Mouse (Mus musculus) intestine, embryonic 15.5 days (tissue): ENCODE measurements around the gene Taar8a. TPM values are rescaled to one million over a fixed set of nuclear protein-coding genes. Genes with fewer than 3 reads are reported as not detected.
"Not testable (repeated sequence)": the region's sequence is repeated elsewhere in the genome, so short reads cannot be mapped to it uniquely, and the experiment has no call there.

ENCODE experiments used
- ATAC-seq: fragments of 200-750 bp; cut with Nextera tagmentation; 2 replicates; pipeline ENCODE4 v1.8.0; 2017; ENCODE audit warnings: moderate TSS enrichment, moderate library complexity
- H3K27ac ChIP-seq: fragments of 300-500 bp; sonication (generic); 2 replicates; pipeline ENCODE4 v1.5.1; 2015; ENCODE audit warnings: mild to moderate bottlenecking, inconsistent platforms
- H3K27me3 ChIP-seq: fragments of 300-500 bp; sonication (generic); replicated peaks from 2 replicates; pipeline ENCODE4 v1.6.1; 2015; ENCODE audit warnings: inconsistent platforms
- H3K36me3 ChIP-seq: fragments of 300-500 bp; sonication (generic); 2 replicates; pipeline ENCODE4 v1.6.1; 2015; ENCODE audit warnings: inconsistent platforms
- H3K4me1 ChIP-seq: fragments of 300-500 bp; sonication (generic); replicated peaks from 2 replicates; pipeline ENCODE4 v1.6.1; 2015; ENCODE audit warnings: inconsistent platforms
- H3K4me2 ChIP-seq: fragments of 300-500 bp; sonication (generic); replicated peaks from 2 replicates; pipeline ENCODE4 v1.6.1; 2015; ENCODE audit warnings: mild to moderate bottlenecking, inconsistent platforms
- H3K4me3 ChIP-seq: fragments of 300-500 bp; sonication (generic); replicated peaks from 2 replicates; pipeline ENCODE4 v1.5.1; 2015; ENCODE audit warnings: inconsistent platforms
- H3K9ac ChIP-seq: fragments of 300-500 bp; sonication (generic); 2 replicates; pipeline ENCODE4 v1.6.1; 2015; ENCODE audit warnings: inconsistent platforms
- H3K9me3 ChIP-seq: fragments of 300-500 bp; sonication (generic); 2 replicates; pipeline ENCODE4 v1.6.1; 2016; ENCODE audit warnings: inconsistent platforms
- WGBS: fragments of 180-500 bp; shearing (Covaris S2); methylation state at CpG from one replicate; pipeline ENCODE4 v1.1.7; 2015; 5-methylcytosine and 5-hydroxymethylcytosine counted together
- polyA plus RNA-seq: library from polyadenylated mRNA; unstranded; fragments of >200 nt; fragmentation: Nextera tagmentation; extraction: Ambion mirVana; gene quantifications from 2 replicates; pipeline ENCODE4 v1.2.1, GENCODE M21; 2015

Gene Taar8a
- polyA plus RNA-seq, 1 experiment from 2014 or later: not detected

DNA sequence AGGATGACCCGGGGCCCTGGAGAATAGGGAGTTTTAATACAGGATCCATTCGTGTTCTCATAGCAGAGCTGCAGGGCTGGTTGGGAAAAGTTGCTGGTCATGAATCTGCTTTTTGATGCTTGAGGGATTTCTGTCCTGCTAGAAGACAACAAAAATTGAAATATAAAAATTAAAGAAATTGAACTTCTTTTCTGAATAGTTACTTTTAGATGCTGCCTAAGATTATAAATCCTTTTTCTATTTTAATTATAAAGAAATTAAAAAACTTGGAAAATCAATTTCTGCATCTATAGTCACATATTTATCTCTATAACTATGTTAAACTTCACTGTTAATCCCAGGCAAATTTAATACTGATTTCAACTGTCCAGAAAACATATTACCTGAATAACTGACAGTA, 15.9 kb downstream of the Taar8a start, which contains the start of gene Taar8b:
Gene Taar8b (minus strand): TSS at position 101 of the 400 bp plus-strand sequence.
- H3K36me3 ChIP-seq: no peaks in the 10 kb centered on the region
- no peak within 1 kb of the TSS for H3K9ac ChIP-seq
- WGBS: 71% methylated on average over 2 of the region's 2 CpGs
- no peak within 1 kb of the TSS for H3K4me3 ChIP-seq
- no peaks in the 10 kb centered on the region for H3K27me3 ChIP-seq
- ATAC-seq: no peak
- H3K9me3 ChIP-seq: no peaks in the 10 kb centered on the region
- no peak within 1 kb of the TSS for H3K4me2 ChIP-seq
- no peak within 1 kb of the TSS for H3K27ac ChIP-seq
- no peaks in the 10 kb centered on the region for H3K4me1 ChIP-seq

DNA sequence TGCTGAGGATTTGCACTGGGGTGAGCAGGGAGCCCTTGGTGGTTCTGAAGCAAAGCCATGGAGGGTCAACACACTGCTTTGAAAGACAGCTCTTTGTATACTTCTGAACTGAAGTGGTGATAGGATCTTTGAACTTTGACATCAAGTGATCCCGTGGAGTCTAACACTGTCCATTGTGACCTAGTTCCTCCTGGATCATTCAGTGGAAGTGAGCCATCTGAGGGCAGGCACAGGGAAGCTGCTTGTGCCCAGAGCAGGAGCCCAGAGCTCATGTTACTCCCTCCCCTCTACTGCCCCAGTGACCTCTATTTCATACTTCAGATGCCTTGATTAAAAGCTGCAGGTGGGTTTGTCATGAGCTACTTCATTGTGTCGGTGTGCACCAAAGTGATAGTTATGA, 20.7 kb downstream of the Taar8a start:
- not testable (repeated sequence) for H3K27me3 ChIP-seq, H3K9ac ChIP-seq, H3K27ac ChIP-seq, H3K4me3 ChIP-seq, H3K9me3 ChIP-seq, H3K36me3 ChIP-seq, ATAC-seq, H3K4me2 ChIP-seq, H3K4me1 ChIP-seq
- 67% methylated on average over 2 of the region's 2 CpGs for WGBS

GRCm38 (mm10) chr10:24101812-24102211, 25.5 kb downstream of the Taar8a start, which contains the start of gene Taar8c:
Taar8c (minus strand) TSS chr10:24101912.
- H3K4me2 ChIP-seq, ATAC-seq, H3K9ac ChIP-seq, H3K27me3 ChIP-seq, H3K9me3 ChIP-seq, H3K4me3 ChIP-seq, H3K27ac ChIP-seq, H3K4me1 ChIP-seq, H3K36me3 ChIP-seq: not testable (repeated sequence)
- WGBS: 85% methylated on average over 1 of the region's 3 CpGs

DNA sequence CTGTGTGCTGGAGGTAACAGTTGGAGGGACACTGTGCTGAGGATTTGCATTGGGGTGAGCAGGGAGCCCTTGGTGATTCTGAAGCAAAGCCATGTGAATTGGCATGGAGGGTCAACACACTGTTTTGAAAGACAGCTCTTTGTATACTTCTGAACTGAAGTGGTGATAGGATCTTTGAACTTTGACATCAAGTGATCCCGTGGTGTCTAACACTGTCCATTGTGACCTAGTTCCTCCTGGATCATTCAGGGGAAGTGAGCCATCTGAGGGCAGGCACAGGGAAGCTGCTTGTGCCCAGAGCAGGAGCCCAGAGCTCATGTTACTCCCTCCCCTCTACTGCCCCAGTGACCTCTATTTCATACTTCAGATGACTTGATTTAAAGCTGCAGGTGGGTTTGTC, 27.0 kb downstream of the Taar8a start:
- not testable (repeated sequence) for H3K27ac ChIP-seq, H3K4me1 ChIP-seq, H3K36me3 ChIP-seq, H3K4me3 ChIP-seq, H3K9me3 ChIP-seq, H3K9ac ChIP-seq, ATAC-seq, H3K4me2 ChIP-seq, H3K27me3 ChIP-seq
- whole genome bisulfite sequencing: 24% methylated on average over 1 of the region's 1 CpGs

DNA sequence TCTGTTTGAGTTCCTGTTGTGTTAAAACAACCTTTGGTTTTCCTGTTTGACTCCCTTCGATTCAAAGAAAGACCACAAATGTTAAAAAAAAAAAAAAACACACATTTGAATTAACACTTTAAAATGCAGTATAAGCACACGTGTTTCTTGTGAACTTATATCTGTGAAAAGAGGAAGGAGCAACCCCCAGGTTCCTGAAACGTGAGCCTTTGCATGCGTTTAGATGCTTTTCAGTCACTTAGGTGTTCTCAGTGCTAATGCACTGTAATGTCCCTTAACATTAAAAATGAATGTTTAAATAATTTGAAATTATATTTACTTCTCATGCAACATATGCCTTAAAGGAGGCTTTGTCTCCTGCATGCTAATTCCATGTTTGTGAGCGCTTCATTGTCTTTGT, 31.4 kb downstream of the Taar8a start:
- Histone ChIP-seq H3K9me3 (no peaks in the 10 kb centered on the region), H3K36me3 (no peaks in the 10 kb centered on the region), H3K27me3 (no peaks in the 10 kb centered on the region), H3K27ac (no peak overlapping the region), H3K4me3 (no peak overlapping the region), H3K4me2 (no peak overlapping the region), H3K9ac (no peak overlapping the region), H3K4me1 (0 out of 2 replicates have a peak, but pooled peaks cover 3% of the 10 kb centered on the region)
- no peak for ATAC-seq
- WGBS: 64% methylated on average over 5 of the region's 5 CpGs

- Histone ChIP-seq H3K4me2 (no peak overlapping the region), H3K4me3 (no peak overlapping the region), H3K27me3 (no peaks in the 10 kb centered on the region), H3K9me3 (no peaks in the 10 kb centered on the region), H3K27ac (peak overlapping the region; percentile 59), H3K9ac (no peak overlapping the region), H3K4me1 (0 out of 2 replicates have a peak, but pooled peaks cover 3% of the 10 kb centered on the region), H3K36me3 (no peaks in the 10 kb centered on the region)
- ATAC-seq: peak; percentile 92
- 55% methylated on average over 3 of the region's 3 CpGs for WGBS
Observed at GRCm38 (mm10) chr10:24108236-24108635, 31.9 kb downstream of the Taar8a start.

GRCm38 (mm10) chr10:24109434-24109833, 33.1 kb downstream of the Taar8a start, which contains the start of gene Taar9:
Taar9 (minus strand) TSS chr10:24109534.
- WGBS: 81% methylated on average over 8 of the region's 8 CpGs

GRCm38 (mm10) chr10:24111116-24111778, 34.9 kb downstream of the Taar8a start:
- no peak for ATAC-seq
- Histone ChIP-seq H3K27me3 (no peaks in the 10 kb centered on the region), H3K27ac (no peak overlapping the region), H3K9me3 (no peaks in the 10 kb centered on the region), H3K4me1 (0 out of 2 replicates have a peak, but pooled peaks cover 3% of the 10 kb centered on the region), H3K4me3 (no peak overlapping the region), H3K36me3 (no peaks in the 10 kb centered on the region), H3K9ac (no peak overlapping the region), H3K4me2 (no peak overlapping the region)
- WGBS: 47% methylated on average over 6 of the region's 6 CpGs

More at GRCm38 (mm10) chr10:24109434-24109833, 33.1 kb downstream of the Taar8a start, which contains the start of gene Taar9:
- not testable (repeated sequence) for ATAC-seq, H3K9me3 ChIP-seq, H3K36me3 ChIP-seq, H3K4me3 ChIP-seq, H3K4me1 ChIP-seq, H3K9ac ChIP-seq, H3K4me2 ChIP-seq, H3K27me3 ChIP-seq
- peak within 1 kb of the TSS; percentile 59 for H3K27ac ChIP-seq

Other genes with a start within 250 kb of the Taar8a start
- gene Vnn3, start 225.0 kb upstream of the Taar8a start, polyA plus RNA-seq: 0.24 and 0.28 TPM in 2 replicates
- 1.9 and 2.4 TPM in 2 replicates for gene Vnn1, start 181.8 kb upstream of the Taar8a start, polyA plus RNA-seq
- gene Taar1, start 156.1 kb upstream of the Taar8a start, polyA plus RNA-seq: not detected in 2 replicates
- 0.14 and 0.21 TPM in 2 replicates for gene Taar2, start 137.9 kb upstream of the Taar8a start, polyA plus RNA-seq
- gene Taar3, start 126.9 kb upstream of the Taar8a start, polyA plus RNA-seq: not detected in 2 replicates
- not detected in 2 replicates for gene Taar4, start 116.0 kb upstream of the Taar8a start, polyA plus RNA-seq
- not detected in 2 replicates for gene Taar5, start 105.8 kb upstream of the Taar8a start, polyA plus RNA-seq
- not detected in 2 replicates for gene Taar6, start 90.9 kb upstream of the Taar8a start, polyA plus RNA-seq
- gene Taar7a, start 83.0 kb upstream of the Taar8a start, polyA plus RNA-seq: not detected in 2 replicates
- not detected in 2 replicates for gene Taar7b, start 76.6 kb upstream of the Taar8a start, polyA plus RNA-seq
- not detected in 2 replicates for gene Taar7d, start 49.3 kb upstream of the Taar8a start, polyA plus RNA-seq
- gene Taar7e, start 38.9 kb upstream of the Taar8a start, polyA plus RNA-seq: not detected in 2 replicates
- not detected in 2 replicates for gene Taar7f, start 27.0 kb upstream of the Taar8a start, polyA plus RNA-seq
- not detected in 2 replicates for gene Taar8b, start 15.8 kb downstream of the Taar8a start, polyA plus RNA-seq
- not detected in 2 replicates for gene Taar8c, start 25.4 kb downstream of the Taar8a start, polyA plus RNA-seq
- not detected in 2 replicates for gene Taar9, start 33.0 kb downstream of the Taar8a start, polyA plus RNA-seq
- gene Stx7, start 72.8 kb downstream of the Taar8a start, polyA plus RNA-seq: 123 and 127 TPM in 2 replicates
- 14.2 and 14.7 TPM in 2 replicates for gene Moxd1, start 147.0 kb downstream of the Taar8a start, polyA plus RNA-seq